Mouse (Mus musculus): Measurements from ENCODE around the gene Rhbdf2. TPM values are rescaled to one million over a fixed set of nuclear protein-coding genes. Genes with fewer than 3 reads are reported as not detected.

Gene Rhbdf2
- polyA plus RNA-seq, 1 experiment from 2014 or later, result 3.1 TPM

GRCm38 (mm10) chr11:116623281-116624124, 3.3 kb downstream of the Rhbdf2 start:
- H3K4me2 ChIP-seq (ENCODE audit: low read depth, low read length), result peak overlapping the region; percentile 93
- H3K27ac ChIP-seq (replicated peaks; ENCODE audit: low read depth, low read length), result no peak overlapping the region
- no peak for ATAC-seq (replicated peaks; ENCODE audit: insufficient number of reproducible peaks, low FRiP score, low TSS enrichment, low read depth)
- H3K9me3 ChIP-seq (replicated peaks; ENCODE audit: control insufficient read depth, low read length), result no peaks in the 10 kb centered on the region
- H3K36me3 ChIP-seq (replicated peaks; ENCODE audit: control insufficient read depth, insufficient read depth, low read depth, low read length), result no peaks in the 10 kb centered on the region
- H3K9ac ChIP-seq (replicated peaks; ENCODE audit: low read length), result peak overlapping the region; percentile 64
- no peak for DNase-seq (ENCODE audit: low spot score)
- peaks cover 8% of the 10 kb centered on the region; the same call in 1 of the 2 replicates for H3K27me3 ChIP-seq (ENCODE audit: control insufficient read depth, insufficient read depth, low read length)
- WGBS, result 5% methylated on average over 40 of the region's 40 CpGs
- peaks cover 3% of the 10 kb centered on the region; the same call in 1 of the 2 replicates for H3K4me1 ChIP-seq (ENCODE audit: control insufficient read depth, insufficient read depth, low read length)
- H3K4me3 ChIP-seq (ENCODE audit: low read depth, low read length), result peak overlapping the region; percentile 64

GRCm38 (mm10) chr11:116621258-116621704, 5.5 kb downstream of the Rhbdf2 start:
- H3K4me3 ChIP-seq (ENCODE audit: low read depth, low read length), result no peak overlapping the region
- H3K4me1 ChIP-seq (ENCODE audit: control insufficient read depth, insufficient read depth, low read length), result peaks cover 3% of the 10 kb centered on the region; the same call in 1 of the 2 replicates
- no peak overlapping the region for H3K27ac ChIP-seq (replicated peaks; ENCODE audit: low read depth, low read length)
- WGBS, result 38% methylated on average over 6 of the region's 6 CpGs
- H3K36me3 ChIP-seq (replicated peaks; ENCODE audit: control insufficient read depth, insufficient read depth, low read depth, low read length), result no peaks in the 10 kb centered on the region
- no peak for ATAC-seq (replicated peaks; ENCODE audit: insufficient number of reproducible peaks, low FRiP score, low TSS enrichment, low read depth)
- no peaks in the 10 kb centered on the region for H3K9me3 ChIP-seq (replicated peaks; ENCODE audit: control insufficient read depth, low read length)
- H3K27me3 ChIP-seq (ENCODE audit: control insufficient read depth, insufficient read depth, low read length), result peaks cover 8% of the 10 kb centered on the region; the same call in 1 of the 2 replicates
- H3K4me2 ChIP-seq (ENCODE audit: low read depth, low read length), result no peak overlapping the region
- DNase-seq (ENCODE audit: low spot score), result peak; percentile 41
- no peak overlapping the region; the same call in 1 of the 2 replicates for H3K9ac ChIP-seq (replicated peaks; ENCODE audit: low read length)

GRCm38 (mm10) chr11:116620559-116621253, 6.1 kb downstream of the Rhbdf2 start:
- H3K9me3 ChIP-seq (replicated peaks; ENCODE audit: control insufficient read depth, low read length), result no peaks in the 10 kb centered on the region
- no peak overlapping the region for H3K4me2 ChIP-seq (ENCODE audit: low read depth, low read length)
- DNase-seq (ENCODE audit: low spot score) (no peak), ATAC-seq (replicated peaks; ENCODE audit: insufficient number of reproducible peaks, low FRiP score, low TSS enrichment, low read depth) (no peak)
- no peak overlapping the region for H3K27ac ChIP-seq (replicated peaks; ENCODE audit: low read depth, low read length)
- H3K27me3 ChIP-seq (ENCODE audit: control insufficient read depth, insufficient read depth, low read length), result peaks cover 8% of the 10 kb centered on the region; the same call in 1 of the 2 replicates
- peaks cover 3% of the 10 kb centered on the region; the same call in 1 of the 2 replicates for H3K4me1 ChIP-seq (ENCODE audit: control insufficient read depth, insufficient read depth, low read length)
- 77% methylated on average over 10 of the region's 10 CpGs for WGBS
- H3K36me3 ChIP-seq (replicated peaks; ENCODE audit: control insufficient read depth, insufficient read depth, low read depth, low read length), result no peaks in the 10 kb centered on the region
- H3K4me3 ChIP-seq (ENCODE audit: low read depth, low read length), result no peak overlapping the region
- no peak overlapping the region for H3K9ac ChIP-seq (replicated peaks; ENCODE audit: low read length)

GRCm38 (mm10) chr11:116620073-116620472, 6.7 kb downstream of the Rhbdf2 start:
- Histone ChIP-seq H3K4me2 (ENCODE audit: low read depth, low read length) (no peak overlapping the region), H3K9me3 (replicated peaks; ENCODE audit: control insufficient read depth, low read length) (no peaks in the 10 kb centered on the region), H3K9ac (replicated peaks; ENCODE audit: low read length) (no peak overlapping the region), H3K4me3 (ENCODE audit: low read depth, low read length) (no peak overlapping the region), H3K27ac (replicated peaks; ENCODE audit: low read depth, low read length) (no peak overlapping the region), H3K36me3 (replicated peaks; ENCODE audit: control insufficient read depth, insufficient read depth, low read depth, low read length) (no peaks in the 10 kb centered on the region), H3K4me1 (ENCODE audit: control insufficient read depth, insufficient read depth, low read length) (peaks cover 3% of the 10 kb centered on the region; the same call in 1 of the 2 replicates), H3K27me3 (ENCODE audit: control insufficient read depth, insufficient read depth, low read length) (peaks cover 8% of the 10 kb centered on the region; the same call in 1 of the 2 replicates)
- WGBS, result 53% methylated on average over 9 of the region's 9 CpGs
- no peak for DNase-seq (ENCODE audit: low spot score)
- no peak for ATAC-seq (replicated peaks; ENCODE audit: insufficient number of reproducible peaks, low FRiP score, low TSS enrichment, low read depth)

- ATAC-seq (replicated peaks; ENCODE audit: insufficient number of reproducible peaks, low FRiP score, low TSS enrichment, low read depth) (no peak), DNase-seq (ENCODE audit: low spot score) (no peak)
- H3K9me3 ChIP-seq (replicated peaks; ENCODE audit: control insufficient read depth, low read length), result no peaks in the 10 kb centered on the region
- H3K4me2 ChIP-seq (ENCODE audit: low read depth, low read length), result no peak overlapping the region
- WGBS, result 82% methylated on average over 8 of the region's 8 CpGs
- H3K9ac ChIP-seq (replicated peaks; ENCODE audit: low read length), result no peak overlapping the region
- H3K4me3 ChIP-seq (ENCODE audit: low read depth, low read length), result no peak overlapping the region
- H3K4me1 ChIP-seq (ENCODE audit: control insufficient read depth, insufficient read depth, low read length), result peaks cover 3% of the 10 kb centered on the region; the same call in 1 of the 2 replicates
- H3K36me3 ChIP-seq (replicated peaks; ENCODE audit: control insufficient read depth, insufficient read depth, low read depth, low read length), result no peaks in the 10 kb centered on the region
- no peak overlapping the region for H3K27ac ChIP-seq (replicated peaks; ENCODE audit: low read depth, low read length)
- H3K27me3 ChIP-seq (ENCODE audit: control insufficient read depth, insufficient read depth, low read length), result peaks cover 8% of the 10 kb centered on the region; the same call in 1 of the 2 replicates
Observed at GRCm38 (mm10) chr11:116619561-116619960, 7.3 kb downstream of the Rhbdf2 start.

- no peaks in the 10 kb centered on the region for H3K9me3 ChIP-seq (replicated peaks; ENCODE audit: control insufficient read depth, low read length)
- H3K4me1 ChIP-seq (ENCODE audit: control insufficient read depth, insufficient read depth, low read length), result peaks cover 3% of the 10 kb centered on the region; the same call in 1 of the 2 replicates
- H3K4me3 ChIP-seq (ENCODE audit: low read depth, low read length), result no peak overlapping the region
- DNase-seq (ENCODE audit: low spot score) (no peak), ATAC-seq (replicated peaks; ENCODE audit: insufficient number of reproducible peaks, low FRiP score, low TSS enrichment, low read depth) (no peak)
- H3K9ac ChIP-seq (replicated peaks; ENCODE audit: low read length), result no peak overlapping the region
- peaks cover 8% of the 10 kb centered on the region; the same call in 1 of the 2 replicates for H3K27me3 ChIP-seq (ENCODE audit: control insufficient read depth, insufficient read depth, low read length)
- H3K27ac ChIP-seq (replicated peaks; ENCODE audit: low read depth, low read length), result no peak overlapping the region
- 88% methylated on average over 7 of the region's 7 CpGs for WGBS
- no peak overlapping the region for H3K4me2 ChIP-seq (ENCODE audit: low read depth, low read length)
- H3K36me3 ChIP-seq (replicated peaks; ENCODE audit: control insufficient read depth, insufficient read depth, low read depth, low read length), result no peaks in the 10 kb centered on the region
Observed at GRCm38 (mm10) chr11:116619156-116619555, 7.7 kb downstream of the Rhbdf2 start.

GRCm38 (mm10) chr11:116618666-116619065, 8.2 kb downstream of the Rhbdf2 start:
- Histone ChIP-seq H3K4me3 (ENCODE audit: low read depth, low read length) (no peak overlapping the region), H3K9me3 (replicated peaks; ENCODE audit: control insufficient read depth, low read length) (no peaks in the 10 kb centered on the region), H3K27me3 (ENCODE audit: control insufficient read depth, insufficient read depth, low read length) (peaks cover 5% of the 10 kb centered on the region; the same call in 1 of the 2 replicates), H3K36me3 (replicated peaks; ENCODE audit: control insufficient read depth, insufficient read depth, low read depth, low read length) (no peaks in the 10 kb centered on the region), H3K27ac (replicated peaks; ENCODE audit: low read depth, low read length) (no peak overlapping the region), H3K9ac (replicated peaks; ENCODE audit: low read length) (no peak overlapping the region), H3K4me2 (ENCODE audit: low read depth, low read length) (no peak overlapping the region), H3K4me1 (ENCODE audit: control insufficient read depth, insufficient read depth, low read length) (peaks cover under 1% of the 10 kb centered on the region; the same call in 1 of the 2 replicates)
- DNase-seq (ENCODE audit: low spot score) (no peak), ATAC-seq (replicated peaks; ENCODE audit: insufficient number of reproducible peaks, low FRiP score, low TSS enrichment, low read depth) (no peak)
- WGBS, result 88% methylated on average over 7 of the region's 7 CpGs

All from embryonic facial prominence, embryonic 11.5 days (tissue).